Mouse (Mus musculus): ENCODE data around the gene Ly6g6d. TPM values are rescaled to one million over a fixed set of nuclear protein-coding genes. Genes with fewer than 3 reads are reported as not detected.

The Ly6g6d gene
- total RNA-seq, 2 experiments from 2014 or later = 0.91 to 1.2 TPM

GRCm38 (mm10) chr17:35100196-35100765 lies 22.4 kb upstream of the Ly6g6d start:
- no peak for DNase-seq (ENCODE audit: low spot score in 2 of 2)

- DNase-seq (ENCODE audit: low spot score in 2 of 2) = no peak
Observed at GRCm38 (mm10) chr17:35097164-35097655, 19.3 kb upstream of the Ly6g6d start.

GRCm38 (mm10) chr17:35096597-35096996 lies 18.7 kb upstream of the Ly6g6d start:
- DNase-seq (ENCODE audit: low spot score in 2 of 2) = no peak

GRCm38 (mm10) chr17:35094475-35095365 lies 16.9 kb upstream of the Ly6g6d start:
- DNase-seq (ENCODE audit: low spot score in 2 of 2) = no peak

DNA sequence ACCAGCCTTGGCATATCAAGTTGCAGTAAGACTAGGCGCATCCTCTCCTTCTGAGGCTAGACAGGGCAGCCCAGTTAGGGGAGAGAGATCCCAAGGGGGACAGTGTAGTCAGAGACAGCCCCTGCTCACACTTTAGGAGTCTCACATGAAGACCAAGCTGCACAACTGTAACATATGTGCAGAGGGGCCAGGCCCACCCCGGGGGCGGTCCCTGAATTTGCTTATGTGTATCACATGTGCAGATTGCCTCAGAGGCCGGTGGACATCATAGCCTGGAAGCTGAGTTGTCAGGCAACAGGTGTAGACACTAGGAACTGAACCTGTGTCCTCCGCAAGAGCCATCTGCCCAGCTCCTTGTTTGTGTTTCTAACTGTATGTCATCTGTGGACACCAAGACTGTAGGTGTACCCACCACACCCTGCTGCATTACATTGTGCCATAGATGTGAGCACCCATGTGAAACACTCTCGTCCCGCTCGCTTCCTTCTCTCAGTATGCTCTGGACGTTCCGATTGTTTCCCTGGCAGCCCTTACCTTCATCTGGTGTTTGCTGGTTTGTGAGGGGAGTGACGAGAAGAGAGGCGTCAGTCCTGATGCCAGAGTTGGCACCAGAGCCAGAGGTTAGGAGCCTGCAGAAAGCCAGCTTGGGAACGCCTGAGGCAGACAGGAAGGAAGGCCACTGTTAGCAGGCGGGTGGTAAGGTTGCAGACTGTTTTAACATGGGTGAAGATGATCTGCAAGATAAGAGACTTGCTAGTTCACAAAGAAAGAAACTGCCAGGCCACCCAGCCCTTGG lies 14.7 kb upstream of the Ly6g6d start:
- DNase-seq (ENCODE audit: low spot score in 2 of 2) = no peak

- no peak for DNase-seq (ENCODE audit: low spot score in 2 of 2)
Observed at GRCm38 (mm10) chr17:35090166-35090932, 12.5 kb upstream of the Ly6g6d start.

DNA sequence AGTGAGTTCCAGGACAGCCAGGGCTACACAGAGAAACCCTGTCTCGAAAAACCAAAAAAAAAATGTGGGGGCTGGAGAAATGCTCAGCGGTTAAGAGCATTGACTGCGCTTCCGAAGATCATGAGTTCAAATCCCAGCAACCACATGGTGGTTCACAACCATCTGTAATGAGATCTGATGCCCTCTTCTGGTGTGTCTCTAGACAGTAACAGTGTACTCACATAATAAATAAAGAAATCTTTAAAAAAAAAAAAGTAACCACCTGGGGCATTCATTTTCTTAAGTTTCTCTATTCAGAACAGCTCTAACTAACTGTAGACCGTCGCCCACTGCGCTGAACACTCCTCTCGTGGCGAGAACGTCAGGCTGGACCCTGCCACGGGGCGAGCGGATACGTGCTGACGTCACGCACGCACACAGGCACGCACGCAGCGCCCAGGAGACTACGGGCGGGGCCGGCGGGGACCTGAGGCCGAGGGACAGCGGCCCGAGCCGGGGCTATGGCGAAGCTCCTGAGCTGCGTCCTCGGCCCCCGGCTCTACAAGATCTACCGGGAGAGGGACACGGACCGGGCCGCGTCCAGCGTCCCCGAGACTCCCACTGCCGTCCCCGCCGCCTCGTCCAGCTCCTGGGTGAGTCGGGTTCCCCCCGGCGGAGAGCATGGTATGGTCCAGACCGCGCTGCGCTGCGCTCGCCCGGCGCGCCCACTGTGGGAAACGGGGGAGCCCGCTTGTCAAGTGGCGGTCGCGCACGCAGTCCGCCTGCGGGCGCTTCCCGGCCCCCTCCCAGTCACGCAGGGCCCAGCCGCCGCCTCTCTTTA lies 11.2 kb upstream of the Ly6g6d start, which contains the start of gene Abhd16a:
TSS of gene Abhd16a (plus strand) at position 439 of the 820 bp plus-strand sequence.
- DNase-seq (ENCODE audit: low spot score in 2 of 2) = peak; percentile 90 to 95

DNA sequence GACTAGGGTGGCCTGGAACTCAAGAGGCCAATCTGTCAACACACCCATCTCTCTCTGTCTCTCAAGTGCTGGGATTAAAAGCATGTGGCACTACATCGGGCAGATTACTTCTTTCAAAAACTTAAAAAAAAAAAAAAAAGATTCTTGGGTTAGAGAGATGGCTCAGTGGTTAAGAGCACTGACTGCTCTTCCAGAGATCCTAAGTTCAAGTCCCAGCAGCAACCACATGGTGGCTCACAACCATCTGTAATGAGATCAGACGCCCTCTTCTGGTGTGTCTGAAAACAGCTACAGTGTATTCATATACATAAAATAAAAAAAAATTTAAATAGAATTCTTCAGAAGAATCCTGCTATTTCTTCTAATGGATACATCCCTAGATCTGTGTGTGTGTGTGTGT lies 10.3 kb upstream of the Ly6g6d start:
- no peak for DNase-seq (ENCODE audit: low spot score in 2 of 2)

DNA sequence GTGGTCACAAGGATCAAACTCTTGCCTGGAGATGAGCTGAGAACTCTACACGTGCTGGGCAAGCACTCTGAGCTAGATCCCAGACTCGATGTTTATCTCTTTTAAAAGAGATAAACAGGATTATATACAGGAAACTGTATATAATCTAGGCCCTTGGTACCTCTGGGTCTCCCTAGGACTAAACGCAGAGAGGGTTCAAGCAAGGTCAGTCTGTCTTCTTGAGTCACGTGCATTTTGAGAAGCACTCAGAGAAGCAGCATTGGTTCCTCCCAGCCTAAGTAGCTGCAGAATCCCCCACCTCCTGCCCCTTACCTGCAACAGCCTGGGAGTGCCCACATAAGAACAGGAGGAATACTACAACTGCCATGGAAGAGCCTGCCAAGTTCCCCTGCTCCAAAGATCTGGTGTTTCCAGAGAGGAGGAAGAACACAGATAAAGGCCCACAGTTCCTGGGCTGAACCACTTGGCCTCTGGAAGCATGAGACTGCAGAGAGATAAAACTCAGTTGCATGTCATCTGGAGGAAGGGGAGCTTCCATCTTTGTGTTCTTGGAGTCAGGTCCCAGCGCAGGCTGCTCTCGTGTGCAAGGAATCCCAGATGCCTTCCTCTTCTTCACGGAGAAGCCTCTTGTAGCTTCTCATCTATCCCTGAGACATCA lies 7.5 kb upstream of the Ly6g6d start, which contains the start of gene Ly6g6f:
TSS of gene Ly6g6f (minus strand) at position 403 of the 658 bp plus-strand sequence.
- no peak for DNase-seq (ENCODE audit: low spot score in 2 of 2)

GRCm38 (mm10) chr17:35083929-35084497 lies 6.1 kb upstream of the Ly6g6d start:
- DNase-seq (ENCODE audit: low spot score in 2 of 2) = no peak

DNA sequence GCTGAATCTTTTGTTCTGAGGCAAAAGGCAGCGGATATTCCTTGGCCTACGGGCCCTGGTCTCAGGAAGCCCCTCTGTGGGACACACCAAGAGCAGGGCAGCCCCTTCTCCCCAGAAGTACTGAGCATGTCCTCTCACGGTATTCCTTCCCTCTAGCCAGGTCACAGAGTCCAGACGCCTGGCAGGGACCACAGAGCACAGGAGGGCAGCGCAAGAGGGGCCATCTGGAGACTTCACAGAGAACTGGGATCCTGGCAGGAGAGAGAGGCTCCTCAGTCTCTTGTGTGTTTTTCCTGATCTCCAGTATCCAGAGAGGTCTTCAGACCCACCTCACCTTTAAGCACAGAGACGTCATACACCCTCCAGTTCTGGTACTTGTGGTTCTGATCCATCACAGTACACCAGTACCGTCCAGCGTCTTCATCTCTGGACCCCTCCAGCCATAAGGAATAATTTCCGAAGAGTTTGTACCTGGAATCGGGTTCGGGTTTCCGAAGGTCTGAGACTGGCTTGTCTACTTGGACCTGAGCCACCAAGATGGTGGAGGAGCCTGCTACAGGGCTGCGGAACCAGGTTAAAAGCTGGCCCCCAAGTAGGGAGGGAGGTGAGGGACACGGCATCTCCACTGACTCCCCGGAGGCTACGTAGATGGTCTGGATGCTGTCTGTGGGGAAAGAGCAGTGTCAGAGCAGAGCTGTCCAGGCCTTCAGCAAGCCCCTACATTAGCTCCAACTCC lies 5.1 kb upstream of the Ly6g6d start:
- DNase-seq (ENCODE audit: low spot score in 2 of 2) = no peak

DNA sequence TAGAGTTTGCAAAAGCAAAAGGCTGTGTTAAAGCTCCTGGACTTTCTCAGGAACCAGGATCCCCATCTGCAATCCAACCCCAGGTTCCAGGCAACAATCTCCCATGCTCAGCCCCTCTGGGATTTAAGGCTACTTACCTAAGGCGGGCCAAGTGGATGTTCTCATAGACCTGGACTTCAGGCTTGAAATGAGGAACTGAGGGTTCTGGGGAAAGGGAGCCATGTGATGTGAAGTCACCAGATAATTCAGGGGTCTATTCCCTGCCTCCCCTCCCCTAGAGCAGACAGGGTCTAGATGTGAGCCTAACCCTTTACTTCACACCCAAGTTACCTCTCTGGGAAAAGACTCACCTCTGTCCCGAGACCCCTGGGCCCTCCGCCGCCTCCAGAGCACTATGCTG lies 2.8 kb upstream of the Ly6g6d start:
- DNase-seq (ENCODE audit: low spot score in 2 of 2) = no peak

DNA sequence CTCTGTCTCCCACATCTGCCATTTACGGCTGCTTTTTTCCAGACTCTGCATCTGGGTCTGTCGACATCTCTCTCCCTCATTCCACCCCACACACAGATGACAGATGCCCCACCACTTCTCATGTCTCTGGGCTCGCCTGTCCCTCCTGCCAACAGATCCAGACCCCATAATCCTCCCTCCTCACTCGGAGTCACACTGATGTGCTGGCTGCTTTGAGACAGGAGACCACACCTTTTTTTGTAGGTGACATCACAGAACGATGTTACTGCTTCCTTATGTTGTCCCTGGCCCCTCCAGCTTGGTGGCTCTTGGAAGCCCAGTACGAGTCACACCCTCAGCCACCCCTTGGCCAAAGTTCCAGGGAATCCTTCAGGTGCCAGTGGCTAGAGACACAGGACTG lies 2.4 kb upstream of the Ly6g6d start:
- no peak for DNase-seq (ENCODE audit: low spot score in 2 of 2)

DNA sequence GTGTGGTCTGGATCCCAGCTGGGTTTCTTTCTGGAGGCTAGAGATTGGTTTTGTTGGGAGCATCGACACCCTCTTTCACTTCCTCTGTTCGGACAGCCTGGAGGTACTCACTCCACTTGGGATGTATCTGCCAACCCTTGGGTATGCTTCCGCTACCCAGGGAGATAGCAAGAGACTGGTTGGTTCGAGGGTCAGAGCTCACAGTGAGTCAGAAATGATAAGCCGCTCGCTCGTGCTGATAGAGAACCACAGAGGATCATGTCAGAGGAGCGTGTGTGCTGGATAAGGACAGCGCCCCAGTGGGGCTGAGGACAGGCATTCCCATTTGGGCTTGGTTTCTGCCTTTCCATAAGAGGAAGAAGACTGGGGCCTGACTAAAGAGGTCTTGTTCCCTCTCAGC lies 1.9 kb upstream of the Ly6g6d start:
- no peak for DNase-seq (ENCODE audit: low spot score in 2 of 2)

- DNase-seq (ENCODE audit: low spot score in 2 of 2) = no peak
Observed at GRCm38 (mm10) chr17:35077285-35077684, 580 bp downstream of the Ly6g6d start.

- no peak for DNase-seq (ENCODE audit: low spot score in 2 of 2)
Observed at GRCm38 (mm10) chr17:35076507-35077176, 1.2 kb downstream of the Ly6g6d start, which contains the start of gene Ly6g6e. TSS of gene Ly6g6e (plus strand) at chr17:35076902.

GRCm38 (mm10) chr17:35074097-35074496 lies 3.8 kb downstream of the Ly6g6d start:
- no peak for DNase-seq (ENCODE audit: low spot score in 2 of 2)

- no peak for DNase-seq (ENCODE audit: low spot score in 2 of 2)
Observed at GRCm38 (mm10) chr17:35071454-35071853, 6.4 kb downstream of the Ly6g6d start.
